Mouse (Mus musculus) kidney, adult 2 months (tissue): ENCODE results near the gene Gnpat. TPM values are rescaled to one million over a fixed set of nuclear protein-coding genes. Genes with fewer than 3 reads are reported as not detected.

Experiments
- DNase-seq: peaks from one replicate; pipeline ENCODE4 v3.0.0; 2021
- H3K27ac ChIP-seq: fragments of 200-500 bp; 2 replicates; pipeline ENCODE4 v1.5.1; 2012; ENCODE audit warnings: low read depth, low read length, control low read depth, inconsistent platforms; ENCODE audit not compliant: insufficient read depth
- H3K27me3 ChIP-seq: fragments of 200-500 bp; replicated peaks from 2 replicates; pipeline ENCODE4 v1.6.1; 2012; ENCODE audit warnings: mild to moderate bottlenecking, moderate library complexity, low read length, inconsistent platforms; ENCODE audit not compliant: control insufficient read depth, insufficient read depth
- H3K36me3 ChIP-seq: fragments of 200-500 bp; 2 replicates; pipeline ENCODE4 v1.6.1; 2012; ENCODE audit warnings: mild to moderate bottlenecking, moderate library complexity, low read length, inconsistent platforms; ENCODE audit not compliant: control insufficient read depth, insufficient read depth
- H3K4me1 ChIP-seq: fragments of 200-500 bp; 2 replicates; pipeline ENCODE4 v1.6.1; 2011; ENCODE audit warnings: low read length; ENCODE audit not compliant: control insufficient read depth, insufficient read depth
- H3K4me3 ChIP-seq: fragments of 200-500 bp; 2 replicates; pipeline ENCODE4 v1.5.1; 2011; ENCODE audit warnings: mild to moderate bottlenecking, low read depth, low read length, control low read depth; ENCODE audit not compliant: insufficient read depth
- CTCF ChIP-seq: fragments of 200-500 bp; conservative IDR thresholded peaks from 2 replicates; pipeline ENCODE4 v1.5.1; 2011; ENCODE audit warnings: low read depth, mild to moderate bottlenecking, control low read depth, low read length, moderate library complexity, mixed read lengths; ENCODE audit not compliant: insufficient read depth, insufficient read length
- POLR2A ChIP-seq: fragments of 200-500 bp; IDR thresholded peaks from one replicate; pipeline ENCODE4 v1.6.1; 2011; ENCODE audit warnings: low read depth, low read length, control low read depth
- WGBS: fragments of 180-500 bp; shearing (Covaris S2); methylation state at CpG from one replicate; pipeline ENCODE4 v1.1.7; 2018; 5-methylcytosine and 5-hydroxymethylcytosine counted together
- polyA plus RNA-seq: library from polyadenylated mRNA; depleted of rRNA; stranded (reverse); fragments of >200 nt; gene quantifications from 2 replicates; pipeline ENCODE4 v1.2.3, GENCODE M21; 2012; rRNA removed

Gnpat gene
- polyA plus RNA-seq, 1 experiment = 72.9 TPM

- 74% methylated on average over 5 of the region's 5 CpGs for WGBS
- Histone ChIP-seq H3K27ac (no peak overlapping the region), H3K27me3 (no peaks in the 10 kb centered on the region)
Observed at GRCm38 (mm10) chr8:124935116-124935515, 72.3 kb downstream of the Gnpat start.

DNA sequence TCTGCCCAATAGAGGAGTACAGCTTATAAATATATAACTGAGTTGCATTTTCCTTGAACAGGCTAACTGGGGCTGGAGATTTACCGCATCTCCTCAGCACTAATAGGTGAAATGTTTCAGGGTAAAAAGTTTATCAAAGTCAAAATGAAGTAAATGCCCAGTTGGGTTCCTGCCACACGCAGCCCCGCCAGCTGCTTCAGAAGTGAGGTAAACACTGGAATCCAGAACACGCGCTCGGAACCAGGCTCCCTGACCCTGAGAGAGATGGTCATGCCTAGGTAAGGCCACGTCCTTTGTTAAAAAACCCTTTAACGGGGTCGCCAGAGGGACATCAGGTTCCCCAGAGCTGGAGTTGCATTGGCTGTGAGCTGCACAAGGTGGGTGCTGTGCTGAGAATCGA is 73.9 kb downstream of the Gnpat start:
- H3K27ac ChIP-seq = no peak overlapping the region
- no peak overlapping the region for H3K4me3 ChIP-seq
- DNase-seq = no peak
- H3K36me3 ChIP-seq = no peaks in the 10 kb centered on the region
- no peak for TF ChIP-seq POLR2A
- TF ChIP-seq CTCF = no peak
- 93% methylated on average over 10 of the region's 10 CpGs for WGBS
- H3K4me1 ChIP-seq = no peaks in the 10 kb centered on the region
- H3K27me3 ChIP-seq = no peaks in the 10 kb centered on the region

More at GRCm38 (mm10) chr8:124935116-124935515, 72.3 kb downstream of the Gnpat start:
- peaks cover 3% of the 10 kb centered on the region; the same call in 1 of the 2 replicates for H3K4me1 ChIP-seq
- DNase-seq = no peak
- H3K4me3 ChIP-seq = no peak overlapping the region
- TF ChIP-seq CTCF (no peak), POLR2A (no peak)
- no peaks in the 10 kb centered on the region for H3K36me3 ChIP-seq

- Histone ChIP-seq H3K27ac (no peak overlapping the region), H3K4me1 (no peaks in the 10 kb centered on the region), H3K36me3 (no peaks in the 10 kb centered on the region), H3K27me3 (no peaks in the 10 kb centered on the region), H3K4me3 (no peak overlapping the region)
- TF ChIP-seq POLR2A (no peak), CTCF (no peak)
- DNase-seq = no peak
- WGBS = 87% methylated on average over 4 of the region's 4 CpGs
Observed at GRCm38 (mm10) chr8:124937293-124937692, 74.5 kb downstream of the Gnpat start.

Other genes starting within 250 kb of the Gnpat start
- gene 2310022B05Rik, start 199.7 kb upstream of the Gnpat start, polyA plus RNA-seq = 44.4 and 47.9 TPM in 2 replicates
- 9.4 and 11.8 TPM in 2 replicates for gene Ttc13, start 141.1 kb upstream of the Gnpat start, polyA plus RNA-seq
- gene Arv1, start 140.9 kb upstream of the Gnpat start, polyA plus RNA-seq = 8.8 and 13.9 TPM in 2 replicates
- gene Fam89a, start 111.2 kb upstream of the Gnpat start, polyA plus RNA-seq = 1.9 TPM in 2 replicates
- 0.14 and 0.30 TPM in 2 replicates for gene Trim67, start 69.9 kb upstream of the Gnpat start, polyA plus RNA-seq
- gene 2810004N23Rik, start 87 bp downstream of the Gnpat start, polyA plus RNA-seq = 13.6 and 13.8 TPM in 2 replicates
- gene Exoc8, start 34.7 kb downstream of the Gnpat start, polyA plus RNA-seq = 8.2 and 8.4 TPM in 2 replicates
- 8.3 and 9.5 TPM in 2 replicates for gene Sprtn, start 34.9 kb downstream of the Gnpat start, polyA plus RNA-seq
- 35.8 and 38.8 TPM in 2 replicates for gene Egln1, start 86.3 kb downstream of the Gnpat start, polyA plus RNA-seq
- 29.6 and 37.8 TPM in 2 replicates for gene Tsnax, start 150.0 kb downstream of the Gnpat start, polyA plus RNA-seq
- gene Disc1, start 191.2 kb downstream of the Gnpat start, polyA plus RNA-seq = 0.46 and 0.58 TPM in 2 replicates